Mouse (Mus musculus) G1E (cell line): ENCODE data around the gene Hspb7. TPM values are rescaled to one million over a fixed set of nuclear protein-coding genes. Genes with fewer than 3 reads are reported as not detected.

Experiments
- ATAC-seq: 2 replicates; pipeline ENCODE4 v1.8.0; 2016; ENCODE audit warnings: mild to moderate bottlenecking; ENCODE audit not compliant: insufficient number of reproducible peaks, poor library complexity, low FRiP score, severe bottlenecking; ENCODE audit errors: extremely low read depth
- DNase-seq: peaks from one replicate; pipeline ENCODE4 v3.0.0; 2012; ENCODE audit warnings: low spot score
- H3K27me3 ChIP-seq: 2 replicates; pipeline ENCODE4 v1.6.1; 2012; ENCODE audit warnings: mild to moderate bottlenecking, low read length, inconsistent platforms; ENCODE audit not compliant: insufficient read depth
- H3K36me3 ChIP-seq: replicated peaks from 2 replicates; pipeline ENCODE3; 2012; ENCODE audit warnings: mild to moderate bottlenecking, inconsistent platforms
- H3K4me1 ChIP-seq: 2 replicates; pipeline ENCODE4 v1.6.1; 2012; ENCODE audit warnings: low read depth, low read length, inconsistent platforms, mixed read lengths; ENCODE audit not compliant: insufficient read depth
- H3K4me3 ChIP-seq: 2 replicates; pipeline ENCODE4 v1.5.1; 2012; ENCODE audit warnings: low read depth, mild to moderate bottlenecking, inconsistent platforms, low read length, moderate library complexity, mixed read lengths
- H3K9me3 ChIP-seq: replicated peaks from 2 replicates; pipeline ENCODE4 v1.6.1; 2012; ENCODE audit warnings: inconsistent platforms
- CTCF ChIP-seq: IDR thresholded peaks from 2 replicates; pipeline ENCODE4 v1.5.1; 2012; ENCODE audit warnings: low read depth, low read length, inconsistent platforms, mixed read lengths
- GATA1 ChIP-seq: IDR thresholded peaks from 2 replicates; pipeline ENCODE4 v1.6.1; 2012; ENCODE audit warnings: borderline replicate concordance, low read length, inconsistent platforms, mixed read lengths
- GATA2 ChIP-seq: IDR thresholded peaks from 2 replicates; pipeline ENCODE4 v1.6.1; 2012; ENCODE audit warnings: low read depth, low read length, inconsistent platforms, borderline replicate concordance
- POLR2AphosphoS5 ChIP-seq: IDR thresholded peaks from 2 replicates; pipeline ENCODE4 v1.6.1; 2012; ENCODE audit warnings: low read depth, low read length, inconsistent platforms; ENCODE audit not compliant: insufficient replicate concordance
- TAL1 ChIP-seq: conservative IDR thresholded peaks from 2 replicates; pipeline ENCODE4 v1.6.1; 2012; ENCODE audit warnings: low read depth, low read length, inconsistent platforms, mixed read lengths
- polyA plus RNA-seq: library from polyadenylated mRNA; stranded (reverse); fragments of >175 nt; gene quantifications from 2 replicates; pipeline ENCODE4 v1.2.3, GENCODE M21; 2012
- total RNA-seq, 2 experiments: library from RNA; stranded (forward) in 1 of 2; stranded (reverse) in 1 of 2; fragments of 200-1000 nt in 1 of 2; fragments of >200 nt in 1 of 2; fragmentation: Nextera tagmentation in 1 of 2; gene quantifications; 2 replicates each; pipeline ENCODE4 v1.2.3; 2014 to 2017

Gene Hspb7
- total and polyA plus RNA-seq, 3 experiments: not detected

GRCm38 (mm10) chr4:141411430-141411992 is 9.1 kb upstream of the Hspb7 start:
- Histone ChIP-seq H3K4me3 (no peak overlapping the region), H3K9me3 (no peaks in the 10 kb centered on the region), H3K36me3 (no peaks in the 10 kb centered on the region), H3K27me3 (peaks cover 25% of the 10 kb centered on the region), H3K4me1 (peaks cover 3% of the 10 kb centered on the region; the same call in 1 of the 2 replicates)
- no peak for ATAC-seq
- no peak for DNase-seq
- no peak for TF ChIP-seq CTCF
- no peak for TF ChIP-seq POLR2AphosphoS5
- TF ChIP-seq GATA2: no peak
- TF ChIP-seq GATA1: no peak
- TF ChIP-seq TAL1: no peak

DNA sequence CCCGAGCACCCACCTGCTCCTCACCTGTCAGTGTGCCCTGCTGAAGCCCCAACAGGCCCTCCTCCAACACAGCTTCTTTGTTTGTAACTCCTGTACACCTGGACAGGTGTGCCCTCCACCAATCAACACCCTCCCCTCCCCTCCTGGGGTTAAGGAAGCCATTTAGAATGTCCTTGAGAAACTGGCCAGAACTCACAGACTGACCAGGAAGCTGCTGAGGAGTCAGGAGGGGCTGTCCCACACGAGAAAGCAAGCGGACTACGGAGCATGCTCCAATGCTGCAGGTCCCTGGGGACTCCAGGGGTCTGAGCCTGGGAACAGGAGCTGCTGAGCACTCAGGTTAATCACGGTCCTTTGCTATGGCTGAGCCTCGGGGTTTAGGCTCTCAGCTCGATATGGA is 4.7 kb upstream of the Hspb7 start, which contains the start of gene Clcnkb:
Gene Clcnkb (minus strand): TSS at position 91 of the 400 bp plus-strand sequence.
- 0 out of 2 replicates have a peak, but pooled peaks cover 3% of the 10 kb centered on the region for H3K4me1 ChIP-seq
- TF ChIP-seq POLR2AphosphoS5 (no peak), CTCF (no peak)
- peaks cover 30% of the 10 kb centered on the region for H3K27me3 ChIP-seq
- no peaks in the 10 kb centered on the region for H3K9me3 ChIP-seq
- DNase-seq (no peak), ATAC-seq (no peak)
- H3K4me3 ChIP-seq: no peak within 1 kb of the TSS
- H3K36me3 ChIP-seq: no peaks in the 10 kb centered on the region

DNA sequence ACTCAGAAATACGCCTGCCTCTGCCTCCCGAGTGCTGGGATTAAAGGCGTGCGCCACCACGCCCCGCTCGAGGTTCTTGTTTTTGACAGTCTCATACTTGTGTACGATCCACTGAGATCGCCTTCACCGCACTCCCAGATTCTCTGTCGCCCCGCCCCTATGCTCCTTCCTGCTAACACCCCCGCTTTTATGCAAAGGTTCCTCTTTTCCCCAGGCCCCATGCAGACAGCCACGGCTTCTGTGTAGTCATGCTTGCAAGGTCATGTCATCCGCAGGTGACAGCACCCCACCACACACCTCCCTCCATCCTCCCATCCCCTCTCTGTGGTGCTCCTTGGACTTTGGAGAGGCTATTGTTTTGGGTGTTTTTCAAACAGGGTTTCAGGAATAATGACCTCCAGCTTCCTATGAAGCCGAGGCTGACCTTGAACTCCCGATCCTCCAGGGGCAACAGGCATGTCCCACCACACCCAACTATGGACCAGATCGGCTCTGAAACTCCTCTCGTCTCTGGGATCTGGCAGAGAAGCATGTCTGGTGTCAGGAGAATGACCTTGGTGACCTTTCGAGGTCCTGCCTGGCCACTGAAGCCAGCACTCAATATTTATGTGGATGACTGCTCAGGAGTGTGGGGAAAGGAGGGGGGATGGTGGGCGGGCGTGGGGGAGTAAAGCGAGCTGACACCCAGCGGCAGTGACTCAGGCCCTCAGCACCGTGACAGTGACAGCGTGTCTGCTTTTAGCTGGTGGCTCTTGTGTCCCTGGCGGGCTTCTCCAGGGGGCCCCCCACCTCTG is 984 bp upstream of the Hspb7 start:
- DNase-seq: no peak
- Histone ChIP-seq H3K4me3 (no peak overlapping the region), H3K36me3 (no peaks in the 10 kb centered on the region), H3K4me1 (no peaks in the 10 kb centered on the region), H3K27me3 (peaks cover 41% of the 10 kb centered on the region; the same call in 1 of the 2 replicates), H3K9me3 (no peaks in the 10 kb centered on the region)
- TF ChIP-seq GATA1 (no peak), TAL1 (no peak), POLR2AphosphoS5 (no peak), CTCF (no peak), GATA2 (no peak)
- ATAC-seq: no peak

DNA sequence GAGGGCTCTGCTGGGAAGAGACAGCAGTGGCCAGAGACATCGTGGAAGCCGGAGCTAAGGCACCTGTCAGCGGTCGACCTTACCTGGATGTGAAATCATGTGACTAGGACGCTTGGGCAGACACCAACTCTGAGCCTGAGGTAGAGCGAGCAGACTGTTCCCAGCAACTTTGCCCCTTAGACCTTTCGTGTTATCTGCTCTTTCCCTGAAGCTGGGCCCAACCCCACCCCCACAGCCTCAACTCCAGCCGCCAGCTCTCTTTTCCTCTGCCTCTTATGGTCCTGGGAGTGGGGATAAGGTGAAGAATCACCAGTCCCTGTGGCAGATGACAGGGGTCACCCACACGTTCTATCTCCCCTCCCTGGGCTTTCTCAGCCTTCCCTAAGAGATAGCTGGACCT is 307 bp downstream of the Hspb7 start:
- no peaks in the 10 kb centered on the region for H3K9me3 ChIP-seq
- no peak for ATAC-seq
- no peaks in the 10 kb centered on the region for H3K4me1 ChIP-seq
- no peaks in the 10 kb centered on the region for H3K36me3 ChIP-seq
- H3K27me3 ChIP-seq: peaks cover 39% of the 10 kb centered on the region; the same call in 1 of the 2 replicates
- H3K4me3 ChIP-seq: no peak overlapping the region
- TF ChIP-seq GATA1: no peak
- TF ChIP-seq POLR2AphosphoS5: no peak
- no peak for TF ChIP-seq TAL1
- TF ChIP-seq CTCF: no peak
- no peak for TF ChIP-seq GATA2
- DNase-seq: no peak

DNA sequence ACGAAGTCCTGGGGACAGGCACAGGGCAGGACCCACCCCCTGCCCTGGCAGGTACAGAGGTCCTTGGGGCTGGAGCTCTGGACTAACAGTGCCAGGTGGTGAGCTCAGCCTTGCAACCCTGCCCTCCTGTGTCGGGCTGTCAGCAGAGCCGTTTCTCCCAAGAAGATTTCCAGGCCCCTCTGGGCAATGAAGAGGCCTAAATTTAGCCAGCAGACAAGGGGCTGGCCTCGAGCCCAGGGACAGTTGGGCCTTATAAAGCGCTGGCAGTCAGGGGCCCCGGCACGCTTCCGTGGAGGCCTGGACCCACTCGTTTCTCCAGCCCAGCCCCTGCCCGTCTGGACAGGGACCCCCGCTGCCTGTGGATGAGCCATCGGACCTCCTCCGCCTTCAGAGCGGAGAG is 844 bp downstream of the Hspb7 start:
- no peak for DNase-seq
- Histone ChIP-seq H3K4me1 (no peaks in the 10 kb centered on the region), H3K4me3 (no peak overlapping the region), H3K9me3 (no peaks in the 10 kb centered on the region), H3K36me3 (no peaks in the 10 kb centered on the region), H3K27me3 (peaks cover 36% of the 10 kb centered on the region; the same call in 1 of the 2 replicates)
- TF ChIP-seq CTCF (no peak), POLR2AphosphoS5 (no peak), GATA2 (no peak), GATA1 (no peak), TAL1 (no peak)
- ATAC-seq: no peak

- no peak for DNase-seq
- no peak for TF ChIP-seq TAL1
- TF ChIP-seq CTCF: no peak
- TF ChIP-seq POLR2AphosphoS5: no peak
- TF ChIP-seq GATA2: no peak
- no peak for TF ChIP-seq GATA1
- no peaks in the 10 kb centered on the region for H3K9me3 ChIP-seq
- no peak for ATAC-seq
- no peaks in the 10 kb centered on the region for H3K4me1 ChIP-seq
- H3K36me3 ChIP-seq: no peaks in the 10 kb centered on the region
- peaks cover 33% of the 10 kb centered on the region; the same call in 1 of the 2 replicates for H3K27me3 ChIP-seq
- no peak overlapping the region for H3K4me3 ChIP-seq
Observed at GRCm38 (mm10) chr4:141422841-141423240, 2.3 kb downstream of the Hspb7 start.
